Mouse (Mus musculus) neural tube, embryonic 15.5 days (tissue): ENCODE measurements around the gene Rasgef1b. TPM values are rescaled to one million over a fixed set of nuclear protein-coding genes. Genes with fewer than 3 reads are reported as not detected.

ENCODE experiments used
- ATAC-seq: fragments of 200-750 bp; cut with Nextera tagmentation; 2 replicates; pipeline ENCODE4 v1.8.0; 2017; ENCODE audit warnings: mild to moderate bottlenecking, moderate TSS enrichment, moderate library complexity; ENCODE audit not compliant: low FRiP score
- H3K27ac ChIP-seq: fragments of 300-500 bp; sonication (generic); replicated peaks from 2 replicates; pipeline ENCODE4 v1.5.1; 2015; ENCODE audit warnings: mild to moderate bottlenecking, inconsistent platforms
- H3K27me3 ChIP-seq: fragments of 300-500 bp; sonication (generic); replicated peaks from 2 replicates; pipeline ENCODE4 v1.6.1; 2015; ENCODE audit warnings: inconsistent platforms
- H3K36me3 ChIP-seq: fragments of 300-500 bp; sonication (generic); 2 replicates; pipeline ENCODE4 v1.6.1; 2015; ENCODE audit warnings: inconsistent platforms
- H3K4me1 ChIP-seq: fragments of 300-500 bp; sonication (generic); 2 replicates; pipeline ENCODE4 v1.6.1; 2015; ENCODE audit warnings: inconsistent platforms
- H3K4me2 ChIP-seq: fragments of 300-500 bp; sonication (generic); 2 replicates; pipeline ENCODE4 v1.6.1; 2015; ENCODE audit warnings: inconsistent platforms, mild to moderate bottlenecking, moderate library complexity
- H3K4me3 ChIP-seq: fragments of 300-500 bp; sonication (generic); replicated peaks from 2 replicates; pipeline ENCODE4 v1.5.1; 2015; ENCODE audit warnings: mild to moderate bottlenecking, inconsistent platforms
- H3K9ac ChIP-seq: fragments of 300-500 bp; sonication (generic); replicated peaks from 2 replicates; pipeline ENCODE4 v1.6.1; 2015; ENCODE audit warnings: mild to moderate bottlenecking, inconsistent platforms
- H3K9me3 ChIP-seq: fragments of 300-500 bp; sonication (generic); replicated peaks from 2 replicates; pipeline ENCODE4 v1.6.1; 2016; ENCODE audit warnings: inconsistent platforms
- WGBS: fragments of 180-500 bp; shearing (Covaris S2); methylation state at CpG from one replicate; pipeline ENCODE4 v1.1.7; 2015; ENCODE audit warnings: mixed read lengths; 5-methylcytosine and 5-hydroxymethylcytosine counted together
- polyA plus RNA-seq: library from polyadenylated mRNA; unstranded; fragments of >200 nt; fragmentation: Nextera tagmentation; extraction: Ambion mirVana; gene quantifications from 2 replicates; pipeline ENCODE4 v1.2.1, GENCODE M21; 2015

Rasgef1b gene
- polyA plus RNA-seq, 1 experiment from 2014 or later = 53.9 TPM

DNA sequence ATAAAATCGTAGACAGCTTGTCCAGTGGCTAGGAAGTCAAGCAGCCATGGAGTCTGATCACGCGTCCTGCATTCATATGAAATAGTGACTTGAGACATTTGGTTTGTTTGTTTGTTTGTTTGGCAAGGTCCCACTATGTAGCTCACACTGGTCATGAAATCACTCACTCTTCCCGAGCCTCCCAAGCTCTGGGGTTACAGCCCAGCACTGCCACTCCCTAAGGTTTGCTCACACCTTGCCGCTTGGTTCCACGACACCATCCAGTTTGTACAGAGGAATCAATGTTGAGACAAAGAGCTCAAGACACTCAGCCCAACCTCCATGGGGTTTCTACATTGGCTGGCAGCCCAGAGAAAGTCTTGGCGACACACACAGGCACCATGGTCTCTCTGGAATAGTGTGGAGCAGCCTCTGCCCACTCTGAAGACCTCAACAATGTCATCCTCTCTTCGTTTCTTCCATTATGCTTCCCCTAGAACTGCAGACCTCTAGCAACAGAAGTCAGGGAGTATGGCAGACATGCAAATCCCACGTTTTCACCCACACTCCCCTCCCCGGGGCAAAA is 436.5 kb downstream of the Rasgef1b start:
- Histone ChIP-seq H3K9me3 (no peaks in the 10 kb centered on the region), H3K4me1 (no peaks in the 10 kb centered on the region), H3K9ac (no peak overlapping the region), H3K27ac (no peak overlapping the region), H3K4me3 (no peak overlapping the region), H3K27me3 (no peaks in the 10 kb centered on the region), H3K36me3 (no peaks in the 10 kb centered on the region), H3K4me2 (no peak overlapping the region)
- ATAC-seq = no peak
- WGBS = 81% methylated on average over 10 of the region's 10 CpGs

DNA sequence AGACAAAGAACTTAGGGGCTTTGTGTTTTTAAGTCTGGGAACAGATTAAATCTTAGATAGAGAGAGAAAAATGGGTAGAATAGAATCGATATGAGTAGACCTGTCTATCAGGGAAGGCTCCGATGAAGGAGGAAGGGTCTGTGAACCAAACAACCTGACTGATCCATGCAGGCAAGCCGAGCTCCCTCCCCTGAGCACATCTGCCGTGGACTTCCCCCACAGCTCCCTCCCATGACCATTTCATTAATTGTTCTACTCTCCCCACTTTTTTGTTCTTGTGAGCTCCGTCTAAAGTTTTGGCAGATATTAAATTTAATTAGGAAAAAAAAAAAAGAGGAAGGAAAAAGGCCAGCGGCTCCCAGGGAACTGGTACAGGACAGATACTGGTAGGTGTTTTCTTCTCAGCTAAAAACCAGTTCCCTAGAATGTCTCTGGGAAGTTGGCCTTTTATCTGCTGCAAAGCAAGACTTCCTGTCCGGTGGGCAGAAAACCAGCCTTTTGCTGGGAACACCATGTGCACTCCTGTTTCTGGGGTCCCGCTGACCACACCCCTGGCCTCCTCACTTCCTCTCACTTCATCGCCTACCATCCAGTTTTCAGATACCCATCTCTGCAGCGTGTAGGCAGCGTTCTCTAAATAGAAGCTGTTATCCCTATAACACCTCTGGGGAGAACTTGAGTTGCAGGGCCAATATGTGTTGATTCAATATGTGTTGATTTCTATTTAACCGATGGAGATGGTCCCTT is 437.6 kb downstream of the Rasgef1b start:
- Histone ChIP-seq H3K4me2 (no peak overlapping the region), H3K9me3 (no peaks in the 10 kb centered on the region), H3K27me3 (no peaks in the 10 kb centered on the region), H3K4me1 (no peaks in the 10 kb centered on the region), H3K4me3 (no peak overlapping the region), H3K27ac (no peak overlapping the region), H3K9ac (no peak overlapping the region), H3K36me3 (no peaks in the 10 kb centered on the region)
- ATAC-seq = no peak
- WGBS = 74% methylated on average over 12 of the region's 12 CpGs

DNA sequence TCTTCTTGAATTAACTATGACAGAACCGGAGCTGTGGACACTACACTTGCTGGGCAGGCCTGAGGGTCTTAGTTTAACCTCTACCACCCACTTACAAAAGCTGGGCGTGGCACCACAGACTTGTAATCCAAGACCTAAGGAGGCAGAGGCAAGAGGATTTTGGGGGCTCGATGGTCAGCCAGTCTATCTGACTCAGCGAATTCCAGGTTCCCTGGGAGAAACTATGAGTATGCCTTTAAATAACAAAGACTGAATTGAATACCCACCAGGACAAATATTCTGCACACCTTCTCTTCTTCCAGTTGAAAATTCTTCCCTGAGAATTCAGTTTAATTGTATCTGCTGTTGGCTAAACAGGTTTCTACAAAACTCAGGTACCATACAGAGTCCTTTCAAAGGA is 440.6 kb downstream of the Rasgef1b start:
- no peak overlapping the region for H3K9ac ChIP-seq
- no peaks in the 10 kb centered on the region for H3K27me3 ChIP-seq
- no peak overlapping the region for H3K4me2 ChIP-seq
- H3K9me3 ChIP-seq = no peaks in the 10 kb centered on the region
- no peak overlapping the region for H3K4me3 ChIP-seq
- 92% methylated on average over 4 of the region's 4 CpGs for WGBS
- no peak overlapping the region for H3K27ac ChIP-seq
- ATAC-seq = no peak
- no peaks in the 10 kb centered on the region for H3K36me3 ChIP-seq
- H3K4me1 ChIP-seq = no peaks in the 10 kb centered on the region

DNA sequence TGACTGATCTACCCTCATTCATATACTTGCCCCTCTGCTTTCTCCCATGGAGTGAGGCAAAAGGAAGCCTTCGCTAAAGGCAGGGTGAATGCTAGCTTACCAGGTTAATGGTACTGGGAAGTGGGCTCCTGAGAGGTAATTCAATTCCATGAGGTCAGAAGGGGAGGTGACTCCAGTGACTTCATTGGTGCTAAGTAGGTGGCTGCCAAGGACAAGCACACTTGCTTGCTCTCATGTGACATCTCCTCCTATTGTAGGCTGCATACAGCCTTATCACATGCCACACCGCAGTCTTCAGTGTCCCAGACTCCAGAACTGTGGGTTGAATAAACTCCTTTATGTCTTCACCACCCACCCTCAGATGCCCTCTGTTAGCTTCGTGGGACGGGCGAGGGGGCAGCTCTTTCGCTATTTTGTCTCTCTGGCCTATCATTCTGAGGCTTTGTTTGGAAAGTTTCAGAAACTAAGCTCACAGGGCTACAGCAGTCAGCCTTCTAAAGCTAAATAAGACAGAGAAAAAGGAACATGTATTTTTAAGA is 441.1 kb downstream of the Rasgef1b start:
- Histone ChIP-seq H3K4me1 (no peaks in the 10 kb centered on the region), H3K4me2 (no peak overlapping the region), H3K36me3 (no peaks in the 10 kb centered on the region), H3K4me3 (no peak overlapping the region), H3K9me3 (no peaks in the 10 kb centered on the region), H3K27me3 (no peaks in the 10 kb centered on the region), H3K9ac (no peak overlapping the region), H3K27ac (no peak overlapping the region)
- ATAC-seq = no peak
- 87% methylated on average over 6 of the region's 6 CpGs for WGBS

DNA sequence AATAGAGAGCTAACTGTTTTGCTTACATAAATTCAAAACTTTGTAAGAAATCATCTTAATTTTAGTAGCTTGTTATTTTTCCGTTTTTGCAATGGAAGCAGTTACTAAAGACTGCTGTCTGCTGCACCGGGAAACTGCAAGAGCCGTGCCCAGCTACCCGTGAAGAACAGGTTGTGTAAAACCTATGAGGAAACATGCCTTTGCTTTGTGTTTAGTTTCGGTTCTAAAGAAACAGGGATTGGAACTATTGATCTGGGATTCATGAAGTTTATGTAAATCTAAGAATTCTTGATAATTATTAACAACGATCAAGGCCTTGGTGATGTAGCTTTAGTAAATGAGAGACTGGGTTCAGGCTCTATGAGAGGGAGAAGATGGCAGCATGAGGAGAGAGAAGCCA is 442.3 kb downstream of the Rasgef1b start:
- Histone ChIP-seq H3K27me3 (no peaks in the 10 kb centered on the region), H3K36me3 (no peaks in the 10 kb centered on the region), H3K9ac (no peak overlapping the region), H3K4me3 (no peak overlapping the region), H3K27ac (no peak overlapping the region), H3K4me1 (no peaks in the 10 kb centered on the region), H3K9me3 (no peaks in the 10 kb centered on the region), H3K4me2 (no peak overlapping the region)
- ATAC-seq = no peak
- 86% methylated on average over 6 of the region's 6 CpGs for WGBS

DNA sequence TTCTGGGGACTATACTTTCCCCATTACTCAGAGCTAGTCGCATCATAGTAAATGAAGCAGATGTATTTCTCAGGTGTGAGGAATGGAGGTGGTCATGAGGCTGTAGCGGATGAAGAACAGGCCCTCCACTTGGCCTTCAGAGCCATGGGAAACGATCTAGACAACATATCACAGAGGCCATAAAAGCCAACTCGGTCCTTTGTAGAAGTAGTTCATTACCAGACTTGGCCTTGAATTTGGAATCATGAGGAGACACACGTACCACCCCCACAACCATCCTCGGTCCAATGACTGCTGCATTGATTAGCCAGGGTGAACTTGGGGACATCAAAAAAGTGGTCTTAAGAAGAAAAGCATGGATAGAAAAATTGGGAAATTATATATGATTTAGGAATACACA is 442.8 kb downstream of the Rasgef1b start:
- no peak overlapping the region for H3K9ac ChIP-seq
- H3K4me1 ChIP-seq = no peaks in the 10 kb centered on the region
- H3K9me3 ChIP-seq = no peaks in the 10 kb centered on the region
- H3K27ac ChIP-seq = no peak overlapping the region
- 91% methylated on average over 6 of the region's 6 CpGs for WGBS
- no peak for ATAC-seq
- no peak overlapping the region for H3K4me3 ChIP-seq
- no peak overlapping the region for H3K4me2 ChIP-seq
- H3K27me3 ChIP-seq = no peaks in the 10 kb centered on the region
- no peaks in the 10 kb centered on the region for H3K36me3 ChIP-seq

DNA sequence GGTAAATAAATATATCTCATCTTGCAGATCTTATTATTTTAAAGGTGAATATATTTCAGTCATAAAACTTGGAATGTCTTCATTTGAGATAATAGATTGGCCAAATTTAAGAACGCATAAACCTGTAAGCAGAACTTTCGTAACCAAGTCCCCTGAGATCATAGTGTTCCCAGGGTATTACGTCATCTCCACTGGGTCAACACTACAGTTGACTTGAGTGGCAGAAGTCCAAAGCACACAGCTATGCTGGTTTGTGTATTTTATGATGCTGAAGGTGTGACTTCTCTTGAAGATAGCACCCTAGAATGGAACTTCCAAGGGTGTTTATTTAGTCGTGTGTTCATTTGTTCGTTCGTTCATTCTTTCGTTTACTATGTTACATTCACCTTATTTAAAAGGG is 444.5 kb downstream of the Rasgef1b start:
- no peak for ATAC-seq
- no peaks in the 10 kb centered on the region for H3K36me3 ChIP-seq
- 94% methylated on average over 7 of the region's 7 CpGs for WGBS

DNA sequence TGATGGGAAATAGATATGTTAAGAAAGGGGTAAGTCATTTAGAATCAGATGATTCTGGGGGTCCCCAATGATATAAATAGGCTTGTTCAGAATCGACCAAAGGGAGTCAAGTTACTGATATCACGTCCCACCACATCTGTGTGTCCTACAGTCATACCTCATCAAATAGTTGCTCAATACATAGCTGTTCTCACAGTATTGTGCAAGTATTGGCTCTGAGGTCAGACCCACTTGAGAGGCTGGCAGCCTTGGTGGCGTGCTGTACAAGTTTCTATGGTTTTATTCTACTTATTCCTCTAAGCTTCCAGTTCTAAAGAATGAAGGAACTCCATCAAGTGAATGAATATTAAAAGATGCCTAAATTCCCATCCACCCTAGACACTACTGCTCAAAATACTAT is 445.2 kb downstream of the Rasgef1b start:
- Histone ChIP-seq H3K27me3 (no peaks in the 10 kb centered on the region), H3K36me3 (no peaks in the 10 kb centered on the region), H3K9ac (no peak overlapping the region), H3K4me3 (no peak overlapping the region), H3K4me2 (no peak overlapping the region), H3K9me3 (no peaks in the 10 kb centered on the region), H3K27ac (no peak overlapping the region), H3K4me1 (peaks cover 22% of the 10 kb centered on the region)
- ATAC-seq = no peak
- 96% methylated on average over 3 of the region's 3 CpGs for WGBS

More for the DNA sequence above, 444.5 kb downstream of the Rasgef1b start:
- H3K9ac ChIP-seq = no peak overlapping the region
- H3K4me2 ChIP-seq = no peak overlapping the region
- no peak overlapping the region for H3K27ac ChIP-seq
- no peaks in the 10 kb centered on the region for H3K9me3 ChIP-seq
- H3K27me3 ChIP-seq = no peaks in the 10 kb centered on the region
- peaks cover 15% of the 10 kb centered on the region for H3K4me1 ChIP-seq
- no peak overlapping the region for H3K4me3 ChIP-seq

DNA sequence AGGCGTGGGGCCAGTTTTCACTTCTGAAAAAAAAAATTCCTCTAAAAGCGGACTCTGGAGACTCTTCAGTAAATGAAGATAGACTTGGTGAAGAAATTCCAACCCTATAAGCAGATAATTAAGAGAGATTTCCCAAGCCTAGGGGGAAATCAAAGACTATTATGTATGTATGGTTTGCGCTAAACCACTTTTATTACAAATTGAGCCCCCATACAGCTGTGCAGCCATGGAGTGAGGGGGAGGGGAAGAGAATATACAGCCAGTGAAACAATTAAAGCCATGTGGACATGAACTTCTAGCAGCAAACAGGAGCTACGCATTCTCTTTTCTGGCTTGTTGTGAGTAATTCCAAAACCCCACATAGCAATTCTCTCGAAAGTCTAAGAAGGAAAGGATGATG is 448.3 kb downstream of the Rasgef1b start:
- Histone ChIP-seq H3K36me3 (no peaks in the 10 kb centered on the region), H3K27ac (no peak overlapping the region), H3K9me3 (no peaks in the 10 kb centered on the region), H3K4me3 (no peak overlapping the region), H3K4me2 (no peak overlapping the region), H3K27me3 (no peaks in the 10 kb centered on the region), H3K9ac (no peak overlapping the region), H3K4me1 (peaks cover 23% of the 10 kb centered on the region)
- WGBS = 56% methylated on average over 5 of the region's 5 CpGs
- ATAC-seq = peak; percentile 69; the same call in 1 of the 2 replicates

DNA sequence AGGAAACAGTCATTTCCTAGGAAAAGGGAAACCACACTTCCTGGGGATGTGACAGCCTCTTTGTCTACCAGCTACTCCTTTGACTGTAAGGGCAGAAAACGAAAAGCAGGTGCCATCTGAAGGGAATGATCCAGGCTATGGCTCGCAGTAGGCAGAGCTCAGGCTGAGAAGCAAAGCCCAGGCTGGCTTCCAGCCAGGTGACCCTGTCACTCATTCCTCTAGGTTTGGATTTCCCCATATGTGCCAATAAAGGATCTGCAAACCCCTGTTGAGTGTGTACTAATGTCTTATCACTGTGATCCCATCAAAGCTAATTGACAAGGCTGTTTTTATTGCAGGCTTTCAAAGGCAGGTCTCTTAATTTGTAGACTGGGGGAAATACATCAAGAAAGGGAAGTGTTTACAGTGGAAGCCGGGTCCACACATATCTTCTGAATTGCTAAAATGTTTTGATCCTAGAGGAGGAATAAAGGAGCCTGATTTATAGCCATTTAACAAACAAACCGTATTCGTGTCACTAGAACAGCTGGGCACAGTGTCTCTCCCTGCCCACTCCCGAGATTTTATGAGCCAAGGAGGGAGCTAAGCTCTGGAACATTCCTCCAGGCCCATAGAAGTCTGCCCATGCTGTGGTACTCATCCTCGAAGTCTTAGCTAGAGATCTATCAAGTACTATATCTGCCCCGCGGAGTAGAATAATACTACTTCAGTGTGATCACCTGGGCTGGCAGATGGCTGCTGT is 449.7 kb downstream of the Rasgef1b start:
- H3K9me3 ChIP-seq = no peaks in the 10 kb centered on the region
- H3K36me3 ChIP-seq = no peaks in the 10 kb centered on the region
- H3K27me3 ChIP-seq = no peaks in the 10 kb centered on the region
- peaks cover 32% of the 10 kb centered on the region for H3K4me1 ChIP-seq
- H3K9ac ChIP-seq = no peak overlapping the region
- 31% methylated on average over 9 of the region's 9 CpGs for WGBS
- no peak overlapping the region for H3K4me3 ChIP-seq
- peak overlapping the region; percentile 56; the same call in 1 of the 2 replicates for H3K27ac ChIP-seq
- ATAC-seq = 0 out of 2 replicates have a peak, but pooled peaks have one; percentile 46
- H3K4me2 ChIP-seq = no peak overlapping the region

DNA sequence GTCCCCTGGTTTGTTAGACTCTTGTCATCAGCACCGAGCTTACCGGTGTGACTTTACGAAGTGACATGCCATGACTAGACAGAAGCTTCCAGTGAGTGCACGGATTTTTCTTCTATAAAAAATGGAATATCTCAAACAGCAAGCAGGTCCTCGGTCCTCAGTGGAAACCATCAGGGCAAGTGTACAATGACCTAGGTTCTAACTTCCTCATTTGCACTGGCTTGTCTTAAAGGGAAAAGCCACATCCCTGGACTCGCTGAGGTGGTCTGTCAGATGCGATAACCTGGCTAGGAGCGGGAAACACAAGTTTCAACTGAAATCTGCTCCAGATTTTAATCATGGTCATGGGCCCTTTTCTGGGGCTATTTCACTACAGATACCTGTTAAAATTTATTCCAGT is 450.5 kb downstream of the Rasgef1b start:
- ATAC-seq = no peak
- H3K27ac ChIP-seq = no peak overlapping the region
- H3K4me3 ChIP-seq = no peak overlapping the region
- H3K27me3 ChIP-seq = no peaks in the 10 kb centered on the region
- 94% methylated on average over 8 of the region's 8 CpGs for WGBS
- H3K4me1 ChIP-seq = peaks cover 37% of the 10 kb centered on the region
- H3K4me2 ChIP-seq = no peak overlapping the region
- no peaks in the 10 kb centered on the region for H3K9me3 ChIP-seq
- no peaks in the 10 kb centered on the region for H3K36me3 ChIP-seq
- no peak overlapping the region for H3K9ac ChIP-seq

DNA sequence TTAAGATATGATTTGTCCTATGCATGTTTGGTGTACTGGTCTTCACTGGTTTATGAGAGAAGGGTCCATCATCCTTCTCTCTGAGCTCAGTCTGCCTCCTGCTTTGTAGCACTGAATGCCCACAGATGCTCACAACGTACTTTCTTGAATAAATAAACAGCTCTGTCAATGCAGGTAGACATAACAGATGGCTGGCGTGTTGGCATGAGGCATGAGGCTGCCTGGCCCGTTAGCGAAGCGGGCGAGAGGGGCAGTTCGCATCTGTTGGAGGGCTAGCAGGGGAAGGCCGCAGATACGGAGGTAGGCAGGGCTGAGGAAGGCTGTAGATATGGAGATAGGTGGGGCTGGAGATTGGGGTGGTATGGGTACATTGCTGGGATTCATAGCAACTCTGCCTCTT is 451.3 kb downstream of the Rasgef1b start:
- no peak overlapping the region for H3K4me3 ChIP-seq
- no peaks in the 10 kb centered on the region for H3K9me3 ChIP-seq
- peaks cover 37% of the 10 kb centered on the region for H3K4me1 ChIP-seq
- no peak overlapping the region for H3K27ac ChIP-seq
- ATAC-seq = no peak
- H3K36me3 ChIP-seq = no peaks in the 10 kb centered on the region
- no peaks in the 10 kb centered on the region for H3K27me3 ChIP-seq
- no peak overlapping the region for H3K9ac ChIP-seq
- H3K4me2 ChIP-seq = no peak overlapping the region
- 74% methylated on average over 9 of the region's 9 CpGs for WGBS
